Comparison of ENCODE assay signal across 8 mouse cellular contexts in genomic region chr2:102658163-102658660, GRCm38 (mm10). TPM values are rescaled to one million over a fixed set of nuclear protein-coding genes. Genes with fewer than 3 reads are reported as not detected.
DNase-seq lines count a peak whose midpoint lies in the region; ATAC-seq and TF ChIP-seq lines count a peak whose summit lies in the region.

Gene Slc1a2 (plus strand): TSS chr2:102658659.

- 0 out of 2 replicates have a peak, but pooled peaks cover 3% of the 10 kb centered on the region for H3K4me1 ChIP-seq in lung, embryonic 14.5 days (ENCODE audit: insufficient read depth)
- peaks cover 58% of the 10 kb centered on the region for H3K4me1 ChIP-seq in hindbrain, embryonic 13.5 days (replicated peaks)
- H3K4me1 ChIP-seq in limb, embryonic 15.5 days, result peaks cover 19% of the 10 kb centered on the region

- peak; percentile 47; the same call in 1 of the 2 replicates for ATAC-seq in lung, embryonic 14.5 days (ENCODE audit: insufficient read depth)
- peak; percentile 40 for ATAC-seq in hindbrain, embryonic 13.5 days (ENCODE audit: low FRiP score)
- ATAC-seq in limb, embryonic 15.5 days (ENCODE audit: insufficient number of reproducible peaks, low FRiP score, low TSS enrichment, low read depth), result no peak

- H3K4me3 ChIP-seq in lung, embryonic 14.5 days (ENCODE audit: low read depth, low read length), result peak within 1 kb of the TSS; percentile 66
- peak within 1 kb of the TSS; percentile 76 for H3K4me3 ChIP-seq in hindbrain, embryonic 13.5 days
- H3K4me3 ChIP-seq in limb, embryonic 15.5 days, result peak within 1 kb of the TSS; percentile 61

- peak within 1 kb of the TSS; percentile 41 for H3K9ac ChIP-seq in lung, embryonic 14.5 days
- peak within 1 kb of the TSS; percentile 88 for H3K9ac ChIP-seq in hindbrain, embryonic 13.5 days
- peak within 1 kb of the TSS; percentile 31 for H3K9ac ChIP-seq in limb, embryonic 15.5 days

- under 1% methylated on average over 20 of the region's 20 CpGs for WGBS in lung, embryonic 14.5 days
- under 1% methylated on average over 20 of the region's 20 CpGs for WGBS in hindbrain, embryonic 13.5 days
- under 1% methylated on average over 20 of the region's 20 CpGs for WGBS in limb, embryonic 15.5 days

- no peaks in the 10 kb centered on the region for H3K9me3 ChIP-seq in lung, embryonic 14.5 days (ENCODE audit: low read depth, low read length)
- H3K9me3 ChIP-seq in hindbrain, embryonic 13.5 days, result no peaks in the 10 kb centered on the region
- H3K9me3 ChIP-seq in limb, embryonic 15.5 days, result no peaks in the 10 kb centered on the region

- DNase-seq in lung, embryonic 14.5 days, result no peak
- DNase-seq in lung, adult 18-20 months, result no peak
- peak; percentile 44 for DNase-seq in embryo, embryonic 11 days
- DNase-seq in retina, embryonic 14.5 days (ENCODE audit: low spot score), result peak; percentile 50
- DNase-seq in gastrocnemius, postnatal 25 days, result no peak
- DNase-seq in thymus, postnatal 14 days, result no peak

- H3K4me2 ChIP-seq in lung, embryonic 14.5 days, result peak within 1 kb of the TSS; percentile 100
- peak within 1 kb of the TSS; percentile 73 for H3K4me2 ChIP-seq in hindbrain, embryonic 13.5 days
- peak within 1 kb of the TSS; percentile 98 for H3K4me2 ChIP-seq in limb, embryonic 15.5 days

- no peak within 1 kb of the TSS for H3K27ac ChIP-seq in lung, embryonic 14.5 days (ENCODE audit: low read depth)
- H3K27ac ChIP-seq in hindbrain, embryonic 13.5 days, result peak within 1 kb of the TSS; percentile 96
- H3K27ac ChIP-seq in limb, embryonic 15.5 days, result no peak within 1 kb of the TSS; the same call in 1 of the 2 replicates

- TF ChIP-seq CTCF in lung, embryonic 14.5 days (IDR thresholded peaks at IDR 0.05; ENCODE audit: low read depth), result no peak

- no peaks in the 10 kb centered on the region for H3K36me3 ChIP-seq in lung, embryonic 14.5 days (ENCODE audit: insufficient read depth)
- no peaks in the 10 kb centered on the region for H3K36me3 ChIP-seq in hindbrain, embryonic 13.5 days
- H3K36me3 ChIP-seq in limb, embryonic 15.5 days, result no peaks in the 10 kb centered on the region

- peaks cover 42% of the 10 kb centered on the region for H3K27me3 ChIP-seq in lung, embryonic 14.5 days (ENCODE audit: insufficient read depth, low read length)
- H3K27me3 ChIP-seq in hindbrain, embryonic 13.5 days, result 0 out of 2 replicates have a peak, but pooled peaks cover 3% of the 10 kb centered on the region
- peaks cover 50% of the 10 kb centered on the region for H3K27me3 ChIP-seq in limb, embryonic 15.5 days

RNA-seq across cellular contexts. Expression of gene Slc1a2, which starts in this region (rescaled TPM):
- 0.31 and 0.42 TPM in 2 replicates for polyA plus RNA-seq in lung, embryonic 14.5 days (2014; fragmentation: Nextera tagmentation; extraction: Ambion mirVana)
- polyA plus RNA-seq in hindbrain, embryonic 13.5 days (2015; fragmentation: Nextera tagmentation; extraction: Ambion mirVana), result 19.9 and 25.2 TPM in 2 replicates
- polyA plus RNA-seq in limb, embryonic 15.5 days (2015; fragmentation: Nextera tagmentation; extraction: Ambion mirVana), result 1.3 and 1.5 TPM in 2 replicates
- total RNA-seq in gastrocnemius, postnatal 25 days (2021), result under 1 TPM; 0.05 to 0.69 TPM

Comparison
In these comparisons a context has a peak if more than half of its experiments do, and no peak if none do; other contexts are left out.
1. Peak in ATAC-seq, H3K4me3 ChIP-seq, H3K9ac ChIP-seq and H3K4me2 ChIP-seq in lung, embryonic 14.5 days; RNA of the gene not detected or under 1 TPM.
2. DNase-seq: peak in embryo, embryonic 11 days (single experiment) and retina, embryonic 14.5 days (single experiment); none in lung, embryonic 14.5 days (single experiment), lung, adult 18-20 months (0 of 2), gastrocnemius, postnatal 25 days (single experiment) and thymus, postnatal 14 days (single experiment).
3. H3K9ac ChIP-seq: peak in every context shown above with its lines; median percentile 88 in hindbrain, embryonic 13.5 days; 41 in lung, embryonic 14.5 days; 31 in limb, embryonic 15.5 days.
4. Peak in every context shown above with its lines, with median percentiles within 50 percentile points of each other: H3K4me2 ChIP-seq and H3K4me3 ChIP-seq.